Mouse (Mus musculus) megakaryocyte, embryonic 14.5 days (primary cell): ENCODE measurements around the gene Rgs16. TPM values are rescaled to one million over a fixed set of nuclear protein-coding genes. Genes with fewer than 3 reads are reported as not detected.

Experiments used
- H3K27me3 ChIP-seq: replicated peaks from 2 replicates; pipeline ENCODE3; 2012; ENCODE audit warnings: inconsistent platforms
- H3K36me3 ChIP-seq: replicated peaks from 2 replicates; pipeline ENCODE3; 2012; ENCODE audit warnings: low read length, inconsistent platforms, mixed read lengths
- H3K4me1 ChIP-seq: 2 replicates; pipeline ENCODE4 v1.6.1; 2012; ENCODE audit warnings: inconsistent platforms
- H3K4me3 ChIP-seq: replicated peaks from 2 replicates; pipeline ENCODE3; 2012; ENCODE audit warnings: moderate library complexity, mild to moderate bottlenecking, inconsistent platforms
- H3K9me3 ChIP-seq: 2 replicates; pipeline ENCODE4 v1.6.1; 2012; ENCODE audit warnings: inconsistent platforms
- FLI1 ChIP-seq: IDR thresholded peaks from 2 replicates; pipeline ENCODE4 v1.6.1; 2012; ENCODE audit warnings: low read length, inconsistent platforms, mixed read lengths
- GATA1 ChIP-seq: IDR thresholded peaks from 3 replicates; pipeline ENCODE4 v1.6.1; 2012; ENCODE audit warnings: mixed read lengths, low read length, inconsistent platforms, borderline replicate concordance
- polyA plus RNA-seq: library from polyadenylated mRNA; stranded (reverse); fragments of >175 nt; gene quantifications from 2 replicates; pipeline ENCODE4 v1.2.3, GENCODE M21; 2012; ENCODE audit warnings: low replicate concordance; ENCODE audit not compliant: insufficient read depth

Rgs16 gene
- polyA plus RNA-seq, 1 experiment: not detected

DNA sequence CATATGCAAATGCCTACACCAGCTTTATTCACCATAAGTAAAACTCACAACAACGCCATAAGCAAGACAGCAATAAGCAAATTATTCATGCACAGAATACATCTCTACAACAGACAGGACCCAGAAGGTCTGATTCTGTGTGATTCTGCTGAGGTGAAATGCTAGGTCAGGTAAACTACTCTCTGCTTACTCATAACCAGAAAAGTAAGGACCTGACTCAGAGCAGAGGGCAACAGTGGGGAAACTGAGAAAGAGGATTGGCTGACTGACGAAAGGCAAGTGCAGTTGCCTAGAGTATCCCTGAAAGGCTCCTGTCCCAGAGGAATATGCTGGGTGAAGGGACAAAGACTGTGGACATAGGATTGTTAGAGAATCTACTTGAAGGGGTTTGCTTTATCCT is 27.5 kb upstream of the Rgs16 start:
- TF ChIP-seq GATA1: no peak
- no peak for TF ChIP-seq FLI1
- no peak overlapping the region for H3K4me3 ChIP-seq

DNA sequence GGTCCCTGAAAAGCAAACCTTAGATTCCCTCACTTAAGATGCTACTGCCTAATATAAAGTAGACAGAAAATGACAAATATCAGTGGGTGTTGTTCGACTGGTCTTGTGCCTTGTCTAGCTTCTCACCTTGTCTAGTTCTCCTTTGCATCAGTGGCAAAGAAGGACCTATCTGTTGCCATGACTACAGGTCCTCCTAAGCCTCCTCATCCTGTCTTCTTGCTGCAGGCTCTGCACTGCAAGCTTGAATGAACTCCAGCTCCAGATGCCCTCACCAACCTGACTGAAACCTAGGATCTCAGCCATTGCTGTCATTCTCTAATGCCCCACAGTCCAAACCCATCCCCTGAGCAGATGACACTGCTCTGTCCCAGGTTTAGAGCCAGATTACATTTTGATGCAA is 22.2 kb upstream of the Rgs16 start:
- no peak overlapping the region for H3K4me3 ChIP-seq
- H3K36me3 ChIP-seq: no peaks in the 10 kb centered on the region
- H3K4me1 ChIP-seq: no peaks in the 10 kb centered on the region
- no peaks in the 10 kb centered on the region for H3K9me3 ChIP-seq
- TF ChIP-seq FLI1 (no peak), GATA1 (no peak)
- H3K27me3 ChIP-seq: peaks cover 5% of the 10 kb centered on the region

More for the DNA sequence above, 27.5 kb upstream of the Rgs16 start:
- no peaks in the 10 kb centered on the region for H3K36me3 ChIP-seq
- peaks cover 2% of the 10 kb centered on the region for H3K27me3 ChIP-seq
- no peaks in the 10 kb centered on the region for H3K9me3 ChIP-seq
- peaks cover 26% of the 10 kb centered on the region for H3K4me1 ChIP-seq

DNA sequence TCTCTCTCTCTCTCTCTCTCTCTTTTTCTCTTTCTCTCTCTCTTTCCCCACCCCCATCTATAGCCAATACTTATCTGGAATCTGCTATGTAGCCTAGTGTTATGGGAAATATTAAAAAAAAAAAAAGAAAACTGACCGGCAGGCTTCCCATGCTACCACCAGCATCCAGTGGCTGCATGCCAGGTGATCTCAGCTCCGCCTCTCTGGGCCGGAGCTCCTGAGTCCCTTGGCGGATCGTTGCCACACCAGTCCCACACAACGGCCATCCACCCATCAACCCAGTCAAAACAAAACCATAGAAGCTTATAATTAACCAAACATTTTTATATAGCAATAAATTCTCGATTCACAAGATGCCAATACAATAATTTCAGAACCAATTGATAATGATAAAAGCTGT is 19.2 kb upstream of the Rgs16 start:
- no peak for TF ChIP-seq FLI1
- TF ChIP-seq GATA1: no peak
- Histone ChIP-seq H3K4me1 (no peaks in the 10 kb centered on the region), H3K4me3 (no peak overlapping the region), H3K36me3 (no peaks in the 10 kb centered on the region), H3K27me3 (peaks cover 11% of the 10 kb centered on the region), H3K9me3 (no peaks in the 10 kb centered on the region)

DNA sequence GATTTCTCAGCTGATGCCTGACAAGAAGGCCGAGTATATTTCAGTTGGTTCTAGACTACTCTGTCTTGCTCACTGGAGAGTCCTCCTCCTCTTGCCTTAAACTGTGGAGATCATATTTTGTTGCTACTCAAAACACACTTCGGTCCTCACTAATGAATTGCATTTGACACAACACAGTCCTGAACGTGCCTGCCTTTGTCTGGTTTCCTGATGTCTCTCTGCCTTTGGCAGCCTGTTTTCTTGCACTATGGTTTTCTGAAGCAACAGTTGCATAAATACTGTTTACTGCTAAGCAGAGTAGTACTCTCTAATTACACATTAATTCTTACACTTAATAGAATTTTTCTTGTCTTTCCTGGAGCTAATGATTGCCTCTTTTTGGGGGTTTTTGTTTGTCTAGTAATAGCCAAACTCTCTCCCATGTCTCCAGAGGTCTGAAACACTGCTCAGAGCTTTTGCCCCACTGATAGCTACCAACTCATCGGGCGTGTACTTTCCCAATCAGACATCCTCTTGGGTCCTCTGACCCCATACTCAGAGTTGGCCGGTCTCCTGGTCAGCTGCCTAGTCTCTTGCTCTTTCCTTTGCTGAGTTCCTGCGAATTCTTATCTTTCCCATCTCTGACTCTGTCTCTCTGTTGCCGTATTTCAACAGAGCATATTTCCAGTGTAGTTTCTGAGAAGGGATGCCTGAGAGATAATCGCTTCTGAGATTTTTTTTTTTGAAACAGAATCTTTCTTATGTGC is 18.4 kb upstream of the Rgs16 start:
- Histone ChIP-seq H3K36me3 (no peaks in the 10 kb centered on the region), H3K9me3 (0 out of 2 replicates have a peak, but pooled peaks cover 4% of the 10 kb centered on the region), H3K4me1 (no peaks in the 10 kb centered on the region), H3K4me3 (no peak overlapping the region), H3K27me3 (peaks cover 14% of the 10 kb centered on the region)
- no peak for TF ChIP-seq FLI1
- TF ChIP-seq GATA1: no peak

DNA sequence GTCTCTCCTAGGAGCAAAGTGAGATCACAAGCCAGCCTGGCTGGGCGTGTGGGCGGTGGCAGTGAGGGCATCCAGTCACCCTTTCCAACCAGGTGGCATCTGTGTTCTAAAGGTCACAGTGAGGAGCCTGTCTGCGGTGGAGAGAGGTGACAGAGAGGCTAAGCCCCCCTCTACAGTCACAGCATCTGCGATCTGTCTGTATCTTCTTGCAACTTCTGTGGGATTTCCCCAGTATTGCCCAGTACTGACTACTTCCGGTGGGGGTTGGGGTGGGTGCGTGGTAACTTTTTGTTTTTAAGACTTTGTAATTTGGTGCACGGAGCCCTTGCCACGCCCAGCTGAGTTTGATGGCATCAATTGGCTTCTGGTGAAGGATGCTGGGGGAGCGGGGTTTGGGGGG is 16.7 kb upstream of the Rgs16 start:
- H3K9me3 ChIP-seq: 0 out of 2 replicates have a peak, but pooled peaks cover 4% of the 10 kb centered on the region

DNA sequence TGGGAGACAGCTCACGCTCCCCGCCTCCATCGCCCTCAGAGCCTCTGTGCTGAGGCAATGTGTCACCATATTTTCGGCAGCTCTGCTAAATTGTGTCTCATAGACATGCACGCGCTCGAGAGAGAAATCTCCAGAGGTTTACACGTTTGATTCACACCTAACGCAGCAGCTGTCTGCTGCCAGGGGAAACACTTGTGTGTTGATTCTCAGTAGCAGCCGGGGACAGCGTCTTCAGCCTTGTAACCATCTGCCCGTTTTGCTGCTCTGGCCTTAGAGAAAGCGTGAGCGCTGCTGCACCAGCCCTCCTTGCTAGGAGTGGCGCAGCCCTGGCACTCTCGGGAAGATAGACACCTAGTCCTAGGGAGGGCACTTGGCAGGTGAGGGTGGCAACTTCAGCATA is 13.5 kb upstream of the Rgs16 start:
- Histone ChIP-seq H3K9me3 (0 out of 2 replicates have a peak, but pooled peaks cover 4% of the 10 kb centered on the region), H3K4me1 (no peaks in the 10 kb centered on the region), H3K27me3 (peaks cover 28% of the 10 kb centered on the region), H3K4me3 (no peak overlapping the region), H3K36me3 (no peaks in the 10 kb centered on the region)
- TF ChIP-seq FLI1 (no peak), GATA1 (no peak)

More for the DNA sequence above, 16.7 kb upstream of the Rgs16 start:
- Histone ChIP-seq H3K27me3 (peaks cover 20% of the 10 kb centered on the region), H3K4me3 (no peak overlapping the region), H3K36me3 (no peaks in the 10 kb centered on the region), H3K4me1 (no peaks in the 10 kb centered on the region)
- TF ChIP-seq GATA1 (no peak), FLI1 (no peak)

DNA sequence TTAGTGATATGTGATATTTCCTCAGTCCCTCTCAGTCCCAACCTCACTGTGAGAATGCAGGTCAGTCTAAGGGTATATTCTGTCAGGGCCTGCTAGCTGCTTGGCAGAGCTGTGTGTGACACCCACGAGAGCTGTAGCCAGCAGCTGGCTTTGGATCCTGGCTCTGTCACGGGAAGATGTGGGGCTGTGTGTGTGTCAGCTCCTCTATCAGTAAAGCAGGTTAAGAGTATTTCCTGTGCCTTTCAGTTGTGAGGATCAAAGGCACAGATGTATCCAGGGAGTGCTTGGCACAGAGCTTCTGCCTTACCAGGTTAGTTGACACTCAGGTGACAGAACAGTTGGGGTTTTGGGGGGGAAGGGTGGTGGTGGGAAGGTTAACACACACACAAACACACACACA is 10.3 kb upstream of the Rgs16 start:
- Histone ChIP-seq H3K27me3 (peaks cover 39% of the 10 kb centered on the region), H3K4me3 (no peak overlapping the region), H3K4me1 (no peaks in the 10 kb centered on the region), H3K9me3 (0 out of 2 replicates have a peak, but pooled peaks cover 4% of the 10 kb centered on the region), H3K36me3 (no peaks in the 10 kb centered on the region)
- TF ChIP-seq FLI1: no peak
- no peak for TF ChIP-seq GATA1

DNA sequence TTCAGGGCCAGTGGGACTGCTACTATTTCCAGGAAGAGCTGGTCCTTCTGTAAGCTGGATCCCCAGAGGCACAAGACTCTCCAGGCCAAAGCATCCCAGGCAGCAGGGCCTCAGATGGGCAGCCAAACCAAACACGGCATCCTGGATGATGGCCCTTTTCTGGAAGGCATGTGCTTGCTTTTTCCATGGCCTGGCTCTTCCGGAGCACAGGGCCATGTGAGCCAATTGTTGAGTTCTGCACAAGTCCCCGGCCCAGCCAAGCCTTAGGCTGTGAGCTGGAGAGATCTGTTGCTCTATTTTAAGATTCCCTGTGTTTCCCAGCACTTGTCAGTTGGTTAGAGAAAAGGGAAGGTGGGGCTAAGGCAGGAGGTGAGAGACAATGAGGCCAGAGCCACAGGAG is 9.5 kb upstream of the Rgs16 start:
- no peaks in the 10 kb centered on the region for H3K36me3 ChIP-seq
- H3K4me1 ChIP-seq: no peaks in the 10 kb centered on the region
- H3K4me3 ChIP-seq: no peak overlapping the region
- H3K9me3 ChIP-seq: 0 out of 2 replicates have a peak, but pooled peaks cover 4% of the 10 kb centered on the region
- TF ChIP-seq FLI1 (no peak), GATA1 (no peak)
- peaks cover 44% of the 10 kb centered on the region for H3K27me3 ChIP-seq

DNA sequence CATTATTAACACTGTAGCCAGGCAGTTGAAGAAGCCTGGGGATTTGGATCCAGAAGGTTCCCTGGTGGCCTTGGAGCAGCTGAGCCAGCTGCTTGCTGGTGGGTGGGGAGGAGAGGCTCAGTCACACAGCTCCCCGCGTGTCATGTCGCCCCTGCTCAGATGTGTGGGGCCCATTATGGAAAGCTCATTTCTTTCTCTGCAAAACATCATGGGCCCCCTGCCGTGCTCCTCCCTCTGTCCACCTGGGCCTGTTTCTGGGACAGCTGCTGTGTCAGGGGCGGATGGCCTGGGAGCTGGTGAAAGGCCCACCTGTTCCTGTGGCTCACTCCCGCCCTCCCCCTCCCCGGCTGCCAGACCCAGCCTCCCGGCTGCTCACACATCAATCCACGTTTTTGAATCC is 7.0 kb upstream of the Rgs16 start:
- Histone ChIP-seq H3K9me3 (no peaks in the 10 kb centered on the region), H3K36me3 (no peaks in the 10 kb centered on the region), H3K27me3 (peaks cover 57% of the 10 kb centered on the region), H3K4me1 (no peaks in the 10 kb centered on the region), H3K4me3 (no peak overlapping the region)
- TF ChIP-seq FLI1: no peak
- TF ChIP-seq GATA1: no peak

DNA sequence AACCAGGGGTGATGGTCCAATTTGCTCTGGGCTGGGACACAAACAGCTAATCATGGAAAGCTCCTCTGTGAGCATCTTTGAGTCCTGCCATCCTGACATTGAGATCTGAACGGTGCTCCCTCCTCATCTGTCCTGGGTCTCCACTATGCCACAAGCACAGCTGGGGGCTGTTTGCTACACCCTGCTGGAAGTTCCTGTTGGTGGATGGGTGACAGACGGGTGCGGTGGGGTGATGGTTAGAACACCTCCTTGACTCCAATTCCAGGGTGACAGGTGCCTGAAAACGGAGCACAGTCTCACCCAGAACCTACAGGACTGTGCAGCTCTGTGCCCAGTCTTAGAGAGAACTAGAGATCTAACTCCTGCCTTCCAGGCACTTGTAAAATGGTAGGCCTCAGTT is 5.3 kb upstream of the Rgs16 start:
- Histone ChIP-seq H3K27me3 (peaks cover 63% of the 10 kb centered on the region), H3K4me3 (no peak overlapping the region), H3K9me3 (no peaks in the 10 kb centered on the region), H3K36me3 (no peaks in the 10 kb centered on the region), H3K4me1 (peaks cover 3% of the 10 kb centered on the region; the same call in 1 of the 2 replicates)
- TF ChIP-seq FLI1: no peak
- no peak for TF ChIP-seq GATA1
